Mouse (Mus musculus): ENCODE measurements around the gene Hcar1. TPM values are rescaled to one million over a fixed set of nuclear protein-coding genes. Genes with fewer than 3 reads are reported as not detected.

Gene Hcar1
- polyA plus RNA-seq, 2 experiments = 0.21 to 0.52 TPM

- peak within 1 kb of the TSS; percentile 85 for H3K4me2 ChIP-seq (replicated peaks; ENCODE audit: low read depth, low read length, severe bottlenecking)
- ATAC-seq (ENCODE audit: low FRiP score, low read depth) = peak; percentile 98
- no peaks in the 10 kb centered on the region for H3K27me3 ChIP-seq (ENCODE audit: control insufficient read depth, insufficient read depth, low read length)
- no peaks in the 10 kb centered on the region for H3K9me3 ChIP-seq (ENCODE audit: control insufficient read depth, low read length)
- peak; percentile 95 for DNase-seq (ENCODE audit: low spot score)
- H3K4me1 ChIP-seq (ENCODE audit: control insufficient read depth, insufficient read depth, low read length) = peaks cover 3% of the 10 kb centered on the region; the same call in 1 of the 2 replicates
- 0% methylated on average over 36 of the region's 61 CpGs for WGBS
- peak within 1 kb of the TSS; percentile 82 for H3K27ac ChIP-seq (replicated peaks; ENCODE audit: low read depth, low read length)
- peak within 1 kb of the TSS; percentile 98 for H3K4me3 ChIP-seq (replicated peaks; ENCODE audit: low read length)
- 0 out of 2 replicates have a peak, but pooled peaks have one; percentile 73 for TF ChIP-seq POLR2A (IDR thresholded peaks at IDR 0.05; ENCODE audit: borderline replicate concordance, extremely low read depth, insufficient read depth, insufficient read length)
- peak within 1 kb of the TSS; percentile 98 for H3K9ac ChIP-seq (ENCODE audit: low read depth, low read length, severe bottlenecking)
- H3K36me3 ChIP-seq (ENCODE audit: control insufficient read depth, insufficient read depth, low read length) = peaks cover 29% of the 10 kb centered on the region
Measured at GRCm38 (mm10) chr5:123906976-123907630, 27.3 kb upstream of the Hcar1 start, which contains the start of gene Denr. TSS of gene Denr (plus strand) at chr5:123907175.

- TF ChIP-seq POLR2A (IDR thresholded peaks at IDR 0.05; ENCODE audit: borderline replicate concordance, extremely low read depth, insufficient read depth, insufficient read length) = no peak
- Histone ChIP-seq H3K4me2 (replicated peaks; ENCODE audit: low read depth, low read length, severe bottlenecking) (peak overlapping the region; percentile 1; the same call in 1 of the 2 replicates), H3K27ac (replicated peaks; ENCODE audit: low read depth, low read length) (no peak overlapping the region)
Measured at GRCm38 (mm10) chr5:123906146-123906975, 26.5 kb upstream of the Hcar1 start.

DNA sequence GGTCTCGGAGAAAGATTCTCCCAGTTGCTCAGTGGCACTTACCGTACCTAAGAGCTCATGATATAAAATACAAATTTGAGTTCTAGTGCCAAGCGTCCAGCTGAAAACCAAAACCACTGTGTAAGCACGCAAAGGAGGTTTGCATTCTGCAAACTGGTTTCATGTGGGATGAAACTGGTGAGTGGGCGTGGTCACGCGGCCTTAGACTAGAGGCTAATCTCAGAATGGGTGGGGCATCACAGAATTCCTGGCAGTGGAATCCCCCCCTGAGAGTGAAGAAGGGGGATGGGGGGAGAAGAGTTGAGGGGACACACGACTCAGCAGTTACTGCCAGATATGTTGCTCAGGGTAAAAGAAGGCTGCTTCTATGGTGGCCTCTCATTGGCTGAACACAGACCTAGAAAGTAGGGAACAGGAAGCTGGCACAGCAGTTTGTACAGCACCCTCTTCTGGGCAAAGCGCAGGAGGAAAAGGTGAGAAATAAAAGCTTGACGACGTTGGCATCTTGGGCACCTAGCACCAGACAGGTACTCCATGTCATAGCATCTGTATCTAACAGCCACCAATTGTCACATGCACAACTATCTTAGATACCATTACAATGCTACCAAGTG, 24.3 kb upstream of the Hcar1 start:
- WGBS = 65% methylated on average over 11 of the region's 11 CpGs
- H3K4me3 ChIP-seq (replicated peaks; ENCODE audit: low read length) = no peak overlapping the region
- H3K4me1 ChIP-seq (ENCODE audit: control insufficient read depth, insufficient read depth, low read length) = peaks cover 3% of the 10 kb centered on the region; the same call in 1 of the 2 replicates
- no peaks in the 10 kb centered on the region for H3K9me3 ChIP-seq (ENCODE audit: control insufficient read depth, low read length)
- H3K27ac ChIP-seq (replicated peaks; ENCODE audit: low read depth, low read length) = no peak overlapping the region
- DNase-seq (ENCODE audit: low spot score) (no peak), ATAC-seq (ENCODE audit: low FRiP score, low read depth) (no peak)
- peaks cover 9% of the 10 kb centered on the region for H3K36me3 ChIP-seq (ENCODE audit: control insufficient read depth, insufficient read depth, low read length)
- H3K27me3 ChIP-seq (ENCODE audit: control insufficient read depth, insufficient read depth, low read length) = no peaks in the 10 kb centered on the region
- TF ChIP-seq POLR2A (IDR thresholded peaks at IDR 0.05; ENCODE audit: borderline replicate concordance, extremely low read depth, insufficient read depth, insufficient read length) = no peak
- no peak overlapping the region for H3K4me2 ChIP-seq (replicated peaks; ENCODE audit: low read depth, low read length, severe bottlenecking)
- no peak overlapping the region for H3K9ac ChIP-seq (ENCODE audit: low read depth, low read length, severe bottlenecking)

More at GRCm38 (mm10) chr5:123906146-123906975, 26.5 kb upstream of the Hcar1 start:
- ATAC-seq (ENCODE audit: low FRiP score, low read depth) (no peak), DNase-seq (ENCODE audit: low spot score) (no peak)
- Histone ChIP-seq H3K4me1 (ENCODE audit: control insufficient read depth, insufficient read depth, low read length) (peaks cover 3% of the 10 kb centered on the region; the same call in 1 of the 2 replicates), H3K9me3 (ENCODE audit: control insufficient read depth, low read length) (no peaks in the 10 kb centered on the region), H3K9ac (ENCODE audit: low read depth, low read length, severe bottlenecking) (0 out of 2 replicates have a peak overlapping the region, but pooled peaks have one; percentile 12), H3K27me3 (ENCODE audit: control insufficient read depth, insufficient read depth, low read length) (no peaks in the 10 kb centered on the region), H3K4me3 (replicated peaks; ENCODE audit: low read length) (peak overlapping the region; percentile 98), H3K36me3 (ENCODE audit: control insufficient read depth, insufficient read depth, low read length) (peaks cover 27% of the 10 kb centered on the region)
- 69% methylated on average over 17 of the region's 17 CpGs for WGBS

DNA sequence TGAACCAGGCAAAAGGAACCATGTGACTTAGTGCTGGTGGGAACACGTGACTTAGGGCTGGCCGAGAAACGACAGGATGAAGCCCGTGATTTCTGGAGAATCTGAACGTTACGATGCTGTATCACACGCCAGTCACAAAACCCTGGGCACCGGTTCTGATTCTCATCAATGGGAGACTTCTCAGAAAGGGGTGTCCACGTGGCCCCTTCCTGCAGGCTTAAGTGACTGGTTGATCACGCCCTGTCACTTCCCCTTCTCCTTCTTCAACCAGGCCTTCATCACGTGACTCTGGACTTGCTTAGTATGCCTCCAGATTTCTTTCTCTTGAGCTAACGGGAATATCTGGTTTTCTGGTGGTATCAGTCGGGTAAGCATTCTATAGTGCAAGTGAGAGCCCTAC, 17.5 kb upstream of the Hcar1 start:
- Histone ChIP-seq H3K9me3 (ENCODE audit: control insufficient read depth, low read length) (no peaks in the 10 kb centered on the region), H3K9ac (ENCODE audit: low read depth, low read length, severe bottlenecking) (no peak overlapping the region), H3K27me3 (ENCODE audit: control insufficient read depth, insufficient read depth, low read length) (no peaks in the 10 kb centered on the region), H3K36me3 (ENCODE audit: control insufficient read depth, insufficient read depth, low read length) (no peaks in the 10 kb centered on the region), H3K4me1 (ENCODE audit: control insufficient read depth, insufficient read depth, low read length) (no peaks in the 10 kb centered on the region), H3K27ac (replicated peaks; ENCODE audit: low read depth, low read length) (no peak overlapping the region), H3K4me2 (replicated peaks; ENCODE audit: low read depth, low read length, severe bottlenecking) (no peak overlapping the region), H3K4me3 (replicated peaks; ENCODE audit: low read length) (no peak overlapping the region)
- ATAC-seq (ENCODE audit: low FRiP score, low read depth) = no peak
- WGBS = 78% methylated on average over 13 of the region's 13 CpGs
- DNase-seq (ENCODE audit: low spot score) = no peak
- no peak for TF ChIP-seq POLR2A (IDR thresholded peaks at IDR 0.05; ENCODE audit: borderline replicate concordance, extremely low read depth, insufficient read depth, insufficient read length)

- Histone ChIP-seq H3K4me1 (ENCODE audit: control insufficient read depth, insufficient read depth, low read length) (no peaks in the 10 kb centered on the region), H3K27me3 (ENCODE audit: control insufficient read depth, insufficient read depth, low read length) (no peaks in the 10 kb centered on the region), H3K9me3 (ENCODE audit: control insufficient read depth, low read length) (no peaks in the 10 kb centered on the region), H3K36me3 (ENCODE audit: control insufficient read depth, insufficient read depth, low read length) (no peaks in the 10 kb centered on the region), H3K4me2 (replicated peaks; ENCODE audit: low read depth, low read length, severe bottlenecking) (no peak overlapping the region), H3K4me3 (replicated peaks; ENCODE audit: low read length) (no peak overlapping the region), H3K9ac (ENCODE audit: low read depth, low read length, severe bottlenecking) (no peak overlapping the region), H3K27ac (replicated peaks; ENCODE audit: low read depth, low read length) (no peak overlapping the region)
- TF ChIP-seq POLR2A (IDR thresholded peaks at IDR 0.05; ENCODE audit: borderline replicate concordance, extremely low read depth, insufficient read depth, insufficient read length) = no peak
- DNase-seq (ENCODE audit: low spot score) (peak; percentile 30), ATAC-seq (ENCODE audit: low FRiP score, low read depth) (no peak)
- 71% methylated on average over 11 of the region's 11 CpGs for WGBS
Measured at GRCm38 (mm10) chr5:123896395-123896794, 16.6 kb upstream of the Hcar1 start.
